11 mouse cellular contexts compared by ENCODE assay signal in genomic region chr2:160925203-160925602, GRCm38 (mm10). TPM values are rescaled to one million over a fixed set of nuclear protein-coding genes. Genes with fewer than 3 reads are reported as not detected.
A peak's percentile ranks its signal among the peaks of the same experiment; 100 is the strongest.
DNase-seq lines count a peak whose midpoint lies in the region; ATAC-seq lines count a peak whose summit lies in the region.
"Had no signal": no experiment of that assay in that cellular context is flagged by ENCODE, and none has a peak within 500 bp of the region (broad histone marks: within the 10 kb centered on the region; RNA-seq: fewer than 3 reads in every experiment).

No protein-coding gene starts in this region.

- no peak overlapping the region for H3K4me2 ChIP-seq in hindbrain, embryonic 15.5 days
- H3K4me2 ChIP-seq in hindbrain, embryonic 12.5 days (replicated peaks) = no peak overlapping the region
- H3K4me2 ChIP-seq in midbrain, embryonic 11.5 days = no peak overlapping the region
- H3K4me2 ChIP-seq in limb, embryonic 15.5 days = no peak overlapping the region
- H3K4me2 ChIP-seq: liver, embryonic 13.5 days; midbrain, embryonic 13.5 days had no signal

- H3K4me3 ChIP-seq in hindbrain, embryonic 15.5 days = no peak overlapping the region
- H3K4me3 ChIP-seq in hindbrain, embryonic 12.5 days = no peak overlapping the region
- no peak overlapping the region for H3K4me3 ChIP-seq in midbrain, embryonic 10.5 days
- no peak overlapping the region for H3K4me3 ChIP-seq in midbrain, embryonic 11.5 days (ENCODE audit: low read depth, low read length)
- no peak overlapping the region for H3K4me3 ChIP-seq in limb, embryonic 15.5 days
- H3K4me3 ChIP-seq: liver, embryonic 13.5 days; midbrain, embryonic 13.5 days had no signal

- no peak overlapping the region for H3K9ac ChIP-seq in hindbrain, embryonic 15.5 days
- H3K9ac ChIP-seq in hindbrain, embryonic 12.5 days = no peak overlapping the region
- H3K9ac ChIP-seq in midbrain, embryonic 11.5 days (ENCODE audit: low read length) = no peak overlapping the region
- no peak overlapping the region for H3K9ac ChIP-seq in limb, embryonic 15.5 days
- H3K9ac ChIP-seq: liver, embryonic 13.5 days; midbrain, embryonic 13.5 days had no signal

- H3K4me1 ChIP-seq in hindbrain, embryonic 15.5 days (replicated peaks) = no peaks in the 10 kb centered on the region
- H3K4me1 ChIP-seq in hindbrain, embryonic 12.5 days = 0 out of 2 replicates have a peak, but pooled peaks cover 2% of the 10 kb centered on the region
- H3K4me1 ChIP-seq in midbrain, embryonic 10.5 days = peaks cover 3% of the 10 kb centered on the region; the same call in 1 of the 2 replicates
- H3K4me1 ChIP-seq in midbrain, embryonic 11.5 days (ENCODE audit: control insufficient read depth, insufficient read depth, low read length) = no peaks in the 10 kb centered on the region
- H3K4me1 ChIP-seq in limb, embryonic 15.5 days = peaks cover 30% of the 10 kb centered on the region
- H3K4me1 ChIP-seq: liver, embryonic 13.5 days; midbrain, embryonic 13.5 days had no signal

- WGBS in hindbrain, embryonic 15.5 days = 62% methylated on average over 9 of the region's 9 CpGs
- WGBS in hindbrain, embryonic 12.5 days = 83% methylated on average over 9 of the region's 9 CpGs
- WGBS in midbrain, embryonic 10.5 days = 86% methylated on average over 9 of the region's 9 CpGs
- 82% methylated on average over 9 of the region's 9 CpGs for WGBS in midbrain, embryonic 11.5 days
- WGBS in limb, embryonic 15.5 days = 49% methylated on average over 9 of the region's 9 CpGs

- H3K36me3 ChIP-seq in hindbrain, embryonic 15.5 days = no peaks in the 10 kb centered on the region
- H3K36me3 ChIP-seq in hindbrain, embryonic 12.5 days = no peaks in the 10 kb centered on the region
- H3K36me3 ChIP-seq in midbrain, embryonic 10.5 days = no peaks in the 10 kb centered on the region
- H3K36me3 ChIP-seq in midbrain, embryonic 11.5 days (ENCODE audit: control insufficient read depth, insufficient read depth, low read length) = no peaks in the 10 kb centered on the region
- no peaks in the 10 kb centered on the region for H3K36me3 ChIP-seq in limb, embryonic 15.5 days
- H3K36me3 ChIP-seq: liver, embryonic 13.5 days; midbrain, embryonic 13.5 days had no signal

- H3K9me3 ChIP-seq in hindbrain, embryonic 15.5 days = no peaks in the 10 kb centered on the region
- no peaks in the 10 kb centered on the region for H3K9me3 ChIP-seq in hindbrain, embryonic 12.5 days (replicated peaks)
- no peaks in the 10 kb centered on the region for H3K9me3 ChIP-seq in midbrain, embryonic 10.5 days (replicated peaks)
- no peaks in the 10 kb centered on the region for H3K9me3 ChIP-seq in midbrain, embryonic 11.5 days (ENCODE audit: control insufficient read depth, low read length)
- H3K9me3 ChIP-seq in limb, embryonic 15.5 days = no peaks in the 10 kb centered on the region
- H3K9me3 ChIP-seq: liver, embryonic 13.5 days; midbrain, embryonic 13.5 days had no signal

- ATAC-seq in hindbrain, embryonic 15.5 days (ENCODE audit: low FRiP score, low read depth) = peak; percentile 63; the same call in 1 of the 2 replicates
- ATAC-seq in hindbrain, embryonic 12.5 days (ENCODE audit: low FRiP score) = no peak
- no peak for ATAC-seq in midbrain, embryonic 11.5 days (ENCODE audit: low FRiP score)
- ATAC-seq in limb, embryonic 15.5 days (ENCODE audit: insufficient number of reproducible peaks, low FRiP score, low TSS enrichment, low read depth) = peak; percentile 40; the same call in 1 of the 2 replicates
- no peak for ATAC-seq in inflammation-experienced regulatory T-cells, adult 6 months
- ATAC-seq: midbrain, embryonic 13.5 days had no signal

- no peak overlapping the region for H3K27ac ChIP-seq in hindbrain, embryonic 15.5 days (replicated peaks)
- H3K27ac ChIP-seq in hindbrain, embryonic 12.5 days = no peak overlapping the region
- 0 out of 2 replicates have a peak overlapping the region, but pooled peaks have one; percentile 9 for H3K27ac ChIP-seq in midbrain, embryonic 10.5 days (replicated peaks)
- H3K27ac ChIP-seq in midbrain, embryonic 11.5 days (ENCODE audit: low read depth, low read length) = no peak overlapping the region
- peak overlapping the region; percentile 84 for H3K27ac ChIP-seq in limb, embryonic 15.5 days
- H3K27ac ChIP-seq: liver, embryonic 13.5 days; midbrain, embryonic 13.5 days had no signal

- no peak for DNase-seq in midbrain, embryonic 10.5 days (ENCODE audit: low spot score)
- DNase-seq in midbrain, embryonic 11.5 days (ENCODE audit: low spot score, missing footprints) = no peak
- peak; percentile 63 for DNase-seq in gastrocnemius, postnatal 10 days
- no peak for DNase-seq in spleen, postnatal 10 days (ENCODE audit: low spot score in 2 of 2)
- DNase-seq: liver, embryonic 13.5 days; thymus, postnatal 4 days had no signal

- no peaks in the 10 kb centered on the region for H3K27me3 ChIP-seq in hindbrain, embryonic 15.5 days
- H3K27me3 ChIP-seq in hindbrain, embryonic 12.5 days = no peaks in the 10 kb centered on the region
- no peaks in the 10 kb centered on the region for H3K27me3 ChIP-seq in midbrain, embryonic 10.5 days (ENCODE audit: low read depth, poor library complexity, severe bottlenecking)
- no peaks in the 10 kb centered on the region for H3K27me3 ChIP-seq in midbrain, embryonic 11.5 days (ENCODE audit: control insufficient read depth, insufficient read depth, low read length)
- no peaks in the 10 kb centered on the region for H3K27me3 ChIP-seq in limb, embryonic 15.5 days
- H3K27me3 ChIP-seq: liver, embryonic 13.5 days; midbrain, embryonic 13.5 days had no signal

RNA-seq across cellular contexts. Expression of gene Emilin3, which starts 13.1 kb away (rescaled TPM):
- 0.66 TPM in 2 replicates for polyA plus RNA-seq in hindbrain, embryonic 15.5 days (2015; fragmentation: Nextera tagmentation; extraction: Ambion mirVana)
- 5.1 and 7.5 TPM in 2 replicates for polyA plus RNA-seq in hindbrain, embryonic 12.5 days (2016; fragmentation: Nextera tagmentation; extraction: Ambion mirVana)
- polyA plus RNA-seq in midbrain, embryonic 10.5 days (2016; fragmentation: Nextera tagmentation; extraction: Ambion mirVana) = 4.5 and 6.0 TPM in 2 replicates
- 2.6 and 2.9 TPM in 2 replicates for polyA plus RNA-seq in midbrain, embryonic 11.5 days (2014; fragmentation: Nextera tagmentation; extraction: Ambion mirVana)
- 1 to 10 TPM; 6.9 to 8.2 TPM for total RNA-seq in gastrocnemius, postnatal 10 days (2021)
- 47.6 and 54.6 TPM in 2 replicates for polyA plus RNA-seq in limb, embryonic 15.5 days (2015; fragmentation: Nextera tagmentation; extraction: Ambion mirVana)
- polyA plus RNA-seq in inflammation-experienced regulatory T-cells, adult 6 months (2017; shearing (Covaris generic)) = not detected

RNA-seq across cellular contexts. Expression of gene Lpin3, which starts 44.7 kb away (rescaled TPM):
- 0.45 and 0.61 TPM in 2 replicates for polyA plus RNA-seq in hindbrain, embryonic 15.5 days (2015; fragmentation: Nextera tagmentation; extraction: Ambion mirVana)
- 0.63 and 1.4 TPM in 2 replicates for polyA plus RNA-seq in hindbrain, embryonic 12.5 days (2016; fragmentation: Nextera tagmentation; extraction: Ambion mirVana)
- 0.25 and 0.29 TPM in 2 replicates for polyA plus RNA-seq in midbrain, embryonic 10.5 days (2016; fragmentation: Nextera tagmentation; extraction: Ambion mirVana)
- polyA plus RNA-seq in midbrain, embryonic 11.5 days (2014; fragmentation: Nextera tagmentation; extraction: Ambion mirVana) = 0.10 and 0.21 TPM in 2 replicates
- total RNA-seq in gastrocnemius, postnatal 10 days (2021) = 10 to 100 TPM in 1 of 2 experiments, 1 to 10 TPM in 1; 9.7 to 11.3 TPM
- polyA plus RNA-seq in limb, embryonic 15.5 days (2015; fragmentation: Nextera tagmentation; extraction: Ambion mirVana) = 4.7 and 5.1 TPM in 2 replicates
- polyA plus RNA-seq in inflammation-experienced regulatory T-cells, adult 6 months (2017; shearing (Covaris generic)) = under 1 TPM; 0.19 to 0.33 (median 0.24) TPM

RNA-seq across cellular contexts. Expression of gene Zhx3, which starts 52.4 kb away (rescaled TPM):
- polyA plus RNA-seq in hindbrain, embryonic 15.5 days (2015; fragmentation: Nextera tagmentation; extraction: Ambion mirVana) = 20.6 and 22.5 TPM in 2 replicates
- 16.0 and 18.0 TPM in 2 replicates for polyA plus RNA-seq in hindbrain, embryonic 12.5 days (2016; fragmentation: Nextera tagmentation; extraction: Ambion mirVana)
- 5.9 and 8.9 TPM in 2 replicates for polyA plus RNA-seq in midbrain, embryonic 10.5 days (2016; fragmentation: Nextera tagmentation; extraction: Ambion mirVana)
- 7.8 and 8.9 TPM in 2 replicates for polyA plus RNA-seq in midbrain, embryonic 11.5 days (2014; fragmentation: Nextera tagmentation; extraction: Ambion mirVana)
- total RNA-seq in gastrocnemius, postnatal 10 days (2021) = 10 to 100 TPM; 53.3 to 57.6 TPM
- 12.2 and 13.3 TPM in 2 replicates for polyA plus RNA-seq in limb, embryonic 15.5 days (2015; fragmentation: Nextera tagmentation; extraction: Ambion mirVana)
- polyA plus RNA-seq in inflammation-experienced regulatory T-cells, adult 6 months (2017; shearing (Covaris generic)) = 10 to 100 TPM in 1 of 3 experiments, 1 to 10 TPM in 2; 4.8 to 10.6 (median 8.1) TPM

Comparison
In these comparisons a context has a peak if more than half of its experiments do, and no peak if none do; other contexts are left out.
1. ATAC-seq: peak in hindbrain, embryonic 15.5 days (single experiment) and limb, embryonic 15.5 days (single experiment); none in hindbrain, embryonic 12.5 days (single experiment), midbrain, embryonic 11.5 days (single experiment) and inflammation-experienced regulatory T-cells, adult 6 months (single experiment).
2. H3K27ac ChIP-seq: peak in midbrain, embryonic 10.5 days (single experiment) and limb, embryonic 15.5 days (single experiment); none in hindbrain, embryonic 15.5 days (single experiment), hindbrain, embryonic 12.5 days (single experiment) and midbrain, embryonic 11.5 days (single experiment).